Mouse (Mus musculus): ENCODE results near the gene Cd3eap. TPM values are rescaled to one million over a fixed set of nuclear protein-coding genes. Genes with fewer than 3 reads are reported as not detected.

The Cd3eap gene
- polyA plus RNA-seq, 1 experiment from 2014 or later: 7.8 TPM

- DNase-seq: peak; percentile 99
- Histone ChIP-seq H3K27me3 (ENCODE audit: insufficient read depth, low read length) (no peaks in the 10 kb centered on the region), H3K9ac (replicated peaks) (peak within 1 kb of the TSS; percentile 76), H3K4me2 (ENCODE audit: low read depth, low read length) (peak within 1 kb of the TSS; percentile 86), H3K9me3 (ENCODE audit: low read length) (no peaks in the 10 kb centered on the region), H3K4me3 (ENCODE audit: low read depth, low read length) (peak within 1 kb of the TSS; percentile 83), H3K36me3 (replicated peaks; ENCODE audit: insufficient read depth, low read length) (peaks cover 13% of the 10 kb centered on the region), H3K27ac (ENCODE audit: low read depth) (no peak within 1 kb of the TSS; the same call in 1 of the 2 replicates), H3K4me1 (ENCODE audit: insufficient read depth) (peaks cover 10% of the 10 kb centered on the region)
- 0 out of 2 replicates have a peak, but pooled peaks have one; percentile 0 for TF ChIP-seq CTCF (IDR thresholded peaks at IDR 0.05; ENCODE audit: low read depth)
- no peak for TF ChIP-seq EP300 (IDR thresholded peaks at IDR 0.05; ENCODE audit: low read depth)
- WGBS (ENCODE audit: insufficient replicate concordance): 5% methylated on average over 48 of the region's 48 CpGs
- ATAC-seq: peak; percentile 99
Measured at GRCm38 (mm10) chr7:19381377-19382165, 22.3 kb upstream of the Cd3eap start, which contains the start of gene Ercc2. Ercc2 (plus strand) TSS chr7:19382010.

- DNase-seq: no peak
- H3K36me3 ChIP-seq (replicated peaks; ENCODE audit: insufficient read depth, low read length): no peaks in the 10 kb centered on the region
- H3K4me1 ChIP-seq (ENCODE audit: insufficient read depth): peaks cover 7% of the 10 kb centered on the region
- no peak overlapping the region for H3K4me3 ChIP-seq (ENCODE audit: low read depth, low read length)
- 74% methylated on average over 8 of the region's 8 CpGs for WGBS (ENCODE audit: insufficient replicate concordance)
- no peaks in the 10 kb centered on the region for H3K9me3 ChIP-seq (ENCODE audit: low read length)
- no peaks in the 10 kb centered on the region for H3K27me3 ChIP-seq (ENCODE audit: insufficient read depth, low read length)
- no peak for ATAC-seq
- TF ChIP-seq CTCF (IDR thresholded peaks at IDR 0.05; ENCODE audit: low read depth) (no peak), EP300 (IDR thresholded peaks at IDR 0.05; ENCODE audit: low read depth) (no peak)
- H3K4me2 ChIP-seq (ENCODE audit: low read depth, low read length): no peak overlapping the region
- no peak overlapping the region for H3K9ac ChIP-seq (replicated peaks)
- no peak overlapping the region for H3K27ac ChIP-seq (ENCODE audit: low read depth)
Measured at GRCm38 (mm10) chr7:19378049-19378448, 18.8 kb upstream of the Cd3eap start.

GRCm38 (mm10) chr7:19376019-19376418 is 16.7 kb upstream of the Cd3eap start:
- Histone ChIP-seq H3K4me1 (ENCODE audit: insufficient read depth) (no peaks in the 10 kb centered on the region), H3K27me3 (ENCODE audit: insufficient read depth, low read length) (no peaks in the 10 kb centered on the region), H3K4me2 (ENCODE audit: low read depth, low read length) (no peak overlapping the region), H3K9me3 (ENCODE audit: low read length) (no peaks in the 10 kb centered on the region), H3K27ac (ENCODE audit: low read depth) (no peak overlapping the region), H3K4me3 (ENCODE audit: low read depth, low read length) (no peak overlapping the region), H3K36me3 (replicated peaks; ENCODE audit: insufficient read depth, low read length) (no peaks in the 10 kb centered on the region), H3K9ac (replicated peaks) (no peak overlapping the region)
- DNase-seq (no peak), ATAC-seq (peak; percentile 72)
- 51% methylated on average over 4 of the region's 4 CpGs for WGBS (ENCODE audit: insufficient replicate concordance)
- TF ChIP-seq EP300 (IDR thresholded peaks at IDR 0.05; ENCODE audit: low read depth) (no peak), CTCF (IDR thresholded peaks at IDR 0.05; ENCODE audit: low read depth) (no peak)

GRCm38 (mm10) chr7:19375368-19375767 is 16.1 kb upstream of the Cd3eap start:
- Histone ChIP-seq H3K4me2 (ENCODE audit: low read depth, low read length) (no peak overlapping the region), H3K9me3 (ENCODE audit: low read length) (no peaks in the 10 kb centered on the region), H3K27me3 (ENCODE audit: insufficient read depth, low read length) (no peaks in the 10 kb centered on the region), H3K4me1 (ENCODE audit: insufficient read depth) (no peaks in the 10 kb centered on the region), H3K9ac (replicated peaks) (no peak overlapping the region), H3K27ac (ENCODE audit: low read depth) (no peak overlapping the region), H3K36me3 (replicated peaks; ENCODE audit: insufficient read depth, low read length) (no peaks in the 10 kb centered on the region), H3K4me3 (ENCODE audit: low read depth, low read length) (no peak overlapping the region)
- no peak for TF ChIP-seq EP300 (IDR thresholded peaks at IDR 0.05; ENCODE audit: low read depth)
- TF ChIP-seq CTCF (IDR thresholded peaks at IDR 0.05; ENCODE audit: low read depth): no peak
- WGBS (ENCODE audit: insufficient replicate concordance): 81% methylated on average over 18 of the region's 18 CpGs
- ATAC-seq (no peak), DNase-seq (peak; percentile 13)

GRCm38 (mm10) chr7:19373367-19373766 is 14.1 kb upstream of the Cd3eap start:
- H3K9ac ChIP-seq (replicated peaks): no peak overlapping the region
- no peak for DNase-seq
- no peak overlapping the region for H3K4me2 ChIP-seq (ENCODE audit: low read depth, low read length)
- no peak overlapping the region for H3K4me3 ChIP-seq (ENCODE audit: low read depth, low read length)
- H3K9me3 ChIP-seq (ENCODE audit: low read length): no peaks in the 10 kb centered on the region
- H3K27me3 ChIP-seq (ENCODE audit: insufficient read depth, low read length): peaks cover 3% of the 10 kb centered on the region; the same call in 1 of the 2 replicates
- WGBS (ENCODE audit: insufficient replicate concordance): 92% methylated on average over 2 of the region's 2 CpGs
- TF ChIP-seq CTCF (IDR thresholded peaks at IDR 0.05; ENCODE audit: low read depth) (no peak), EP300 (IDR thresholded peaks at IDR 0.05; ENCODE audit: low read depth) (no peak)
- no peaks in the 10 kb centered on the region for H3K36me3 ChIP-seq (replicated peaks; ENCODE audit: insufficient read depth, low read length)
- no peak for ATAC-seq
- H3K27ac ChIP-seq (ENCODE audit: low read depth): no peak overlapping the region
- H3K4me1 ChIP-seq (ENCODE audit: insufficient read depth): peaks cover 5% of the 10 kb centered on the region

GRCm38 (mm10) chr7:19369823-19370425 is 10.6 kb upstream of the Cd3eap start:
- Histone ChIP-seq H3K27me3 (ENCODE audit: insufficient read depth, low read length) (peaks cover 3% of the 10 kb centered on the region; the same call in 1 of the 2 replicates), H3K4me2 (ENCODE audit: low read depth, low read length) (peak overlapping the region; percentile 78), H3K4me3 (ENCODE audit: low read depth, low read length) (peak overlapping the region; percentile 33; the same call in 1 of the 2 replicates), H3K4me1 (ENCODE audit: insufficient read depth) (peaks cover 5% of the 10 kb centered on the region), H3K9ac (replicated peaks) (peak overlapping the region; percentile 48), H3K27ac (ENCODE audit: low read depth) (no peak overlapping the region), H3K9me3 (ENCODE audit: low read length) (no peaks in the 10 kb centered on the region), H3K36me3 (replicated peaks; ENCODE audit: insufficient read depth, low read length) (no peaks in the 10 kb centered on the region)
- TF ChIP-seq EP300 (IDR thresholded peaks at IDR 0.05; ENCODE audit: low read depth): no peak
- TF ChIP-seq CTCF (IDR thresholded peaks at IDR 0.05; ENCODE audit: low read depth): peak; percentile 80
- peak; percentile 70 for DNase-seq
- 16% methylated on average over 45 of the region's 46 CpGs for WGBS (ENCODE audit: insufficient replicate concordance)
- ATAC-seq: peak; percentile 50
